Comparison of ENCODE assay signal across 8 mouse cellular contexts in the genomic region with DNA sequence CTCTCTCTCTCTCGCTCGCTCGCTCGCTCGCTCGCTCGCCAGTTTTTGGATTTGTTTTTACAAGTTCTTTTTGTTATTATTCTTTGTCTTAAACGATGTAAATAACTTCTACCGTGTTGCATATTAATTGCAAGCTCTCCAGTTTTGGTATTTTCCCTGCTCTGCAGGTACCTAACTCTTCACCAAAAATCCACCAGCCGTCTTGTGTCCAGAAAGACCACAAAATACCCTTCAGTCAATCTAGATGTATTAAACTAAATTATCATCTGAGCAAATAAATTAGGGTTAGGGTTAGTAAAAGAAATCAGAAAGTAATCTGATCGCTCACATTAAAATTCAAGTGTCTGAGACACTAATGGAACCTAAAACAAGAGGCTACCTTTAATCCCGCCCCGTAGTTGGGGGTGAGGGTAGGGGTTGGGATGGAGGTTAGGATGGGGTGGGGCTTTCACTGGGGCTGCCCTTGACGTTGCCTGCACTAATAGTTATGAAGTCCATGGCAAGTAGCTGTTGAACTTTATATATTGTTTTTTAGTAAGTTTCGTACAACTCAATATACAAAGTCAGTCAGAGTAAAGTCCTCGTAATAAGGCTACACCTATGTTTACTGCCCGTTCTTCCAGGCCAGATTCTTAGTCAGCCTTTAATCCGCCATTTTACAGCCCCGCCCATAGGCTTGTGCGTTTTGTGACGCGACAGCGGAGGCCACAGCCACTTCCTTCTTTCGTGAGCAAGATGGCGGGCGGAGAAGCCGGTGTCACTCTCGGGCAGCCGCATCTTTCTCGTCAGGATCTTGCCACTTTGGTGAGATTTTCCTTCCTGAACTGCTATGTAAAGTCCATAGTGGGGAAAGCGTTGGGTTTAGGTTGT. TPM values are rescaled to one million over a fixed set of nuclear protein-coding genes. Genes with fewer than 3 reads are reported as not detected.
DNase-seq lines count a peak whose midpoint lies in the region; ATAC-seq lines count a peak whose summit lies in the region.

Gene Eif2s3y (plus strand): TSS at position 662 of the 870 bp plus-strand sequence.

- H3K4me1 ChIP-seq in forebrain, embryonic 12.5 days, result no peaks in the 10 kb centered on the region
- H3K4me1 ChIP-seq in hindbrain, embryonic 14.5 days (replicated peaks; ENCODE audit: control insufficient read depth, insufficient read depth, low read length), result no peaks in the 10 kb centered on the region
- H3K4me1 ChIP-seq in limb, embryonic 15.5 days, result no peaks in the 10 kb centered on the region
- no peaks in the 10 kb centered on the region for H3K4me1 ChIP-seq in midbrain, embryonic 15.5 days

- H3K9ac ChIP-seq in forebrain, embryonic 12.5 days, result no peak within 1 kb of the TSS
- peak within 1 kb of the TSS; percentile 34 for H3K9ac ChIP-seq in hindbrain, embryonic 14.5 days
- H3K9ac ChIP-seq in limb, embryonic 15.5 days, result no peak within 1 kb of the TSS
- no peak within 1 kb of the TSS; the same call in 1 of the 2 replicates for H3K9ac ChIP-seq in midbrain, embryonic 15.5 days

- H3K9me3 ChIP-seq in forebrain, embryonic 12.5 days, result no peaks in the 10 kb centered on the region
- H3K9me3 ChIP-seq in hindbrain, embryonic 14.5 days (ENCODE audit: control insufficient read depth, low read length), result no peaks in the 10 kb centered on the region
- no peaks in the 10 kb centered on the region for H3K9me3 ChIP-seq in limb, embryonic 15.5 days
- no peaks in the 10 kb centered on the region for H3K9me3 ChIP-seq in midbrain, embryonic 15.5 days

- H3K27ac ChIP-seq in forebrain, embryonic 12.5 days, result no peak within 1 kb of the TSS
- H3K27ac ChIP-seq in hindbrain, embryonic 14.5 days, result peak within 1 kb of the TSS; percentile 26; the same call in 1 of the 2 replicates
- no peak within 1 kb of the TSS for H3K27ac ChIP-seq in limb, embryonic 15.5 days
- H3K27ac ChIP-seq in midbrain, embryonic 15.5 days, result 0 out of 2 replicates have a peak within 1 kb of the TSS, but pooled peaks have one; percentile 42

- peak within 1 kb of the TSS; percentile 37 for H3K4me3 ChIP-seq in forebrain, embryonic 12.5 days (replicated peaks)
- H3K4me3 ChIP-seq in hindbrain, embryonic 14.5 days (replicated peaks; ENCODE audit: low read length), result peak within 1 kb of the TSS; percentile 38
- peak within 1 kb of the TSS; percentile 42 for H3K4me3 ChIP-seq in limb, embryonic 15.5 days
- H3K4me3 ChIP-seq in midbrain, embryonic 15.5 days, result peak within 1 kb of the TSS; percentile 41

- 15% methylated on average over 22 of the region's 31 CpGs for WGBS in forebrain, embryonic 12.5 days
- WGBS in hindbrain, embryonic 14.5 days, result 27% methylated on average over 24 of the region's 31 CpGs
- 22% methylated on average over 15 of the region's 31 CpGs for WGBS in limb, embryonic 15.5 days
- 40% methylated on average over 31 of the region's 31 CpGs for WGBS in midbrain, embryonic 15.5 days

- H3K36me3 ChIP-seq in forebrain, embryonic 12.5 days (replicated peaks), result no peaks in the 10 kb centered on the region
- no peaks in the 10 kb centered on the region for H3K36me3 ChIP-seq in hindbrain, embryonic 14.5 days (replicated peaks; ENCODE audit: control insufficient read depth, insufficient read depth)
- H3K36me3 ChIP-seq in limb, embryonic 15.5 days, result no peaks in the 10 kb centered on the region
- no peaks in the 10 kb centered on the region for H3K36me3 ChIP-seq in midbrain, embryonic 15.5 days (replicated peaks)

- peak; percentile 97 for DNase-seq in heart, adult 11 months
- DNase-seq in heart, postnatal 4 days, result no peak
- DNase-seq in c-Kit-negative CD71-positive TER-119-positive erythroid progenitor cells, embryonic 14.5 days (ENCODE audit: low read depth, low spot score), result peak; percentile 54
- peak; percentile 69 for DNase-seq in hindbrain, embryonic 14.5 days (ENCODE audit: low spot score)
- DNase-seq in telencephalon, adult 2 months (ENCODE audit: low read depth, low spot score), result peak; percentile 75

- no peaks in the 10 kb centered on the region for H3K27me3 ChIP-seq in forebrain, embryonic 12.5 days
- H3K27me3 ChIP-seq in hindbrain, embryonic 14.5 days (ENCODE audit: control insufficient read depth, insufficient read depth, low read length), result no peaks in the 10 kb centered on the region
- no peaks in the 10 kb centered on the region for H3K27me3 ChIP-seq in limb, embryonic 15.5 days
- H3K27me3 ChIP-seq in midbrain, embryonic 15.5 days (replicated peaks), result no peaks in the 10 kb centered on the region

- peak within 1 kb of the TSS; percentile 40 for H3K4me2 ChIP-seq in forebrain, embryonic 12.5 days
- H3K4me2 ChIP-seq in hindbrain, embryonic 14.5 days (replicated peaks), result peak within 1 kb of the TSS; percentile 31
- H3K4me2 ChIP-seq in limb, embryonic 15.5 days, result no peak within 1 kb of the TSS
- H3K4me2 ChIP-seq in midbrain, embryonic 15.5 days, result peak within 1 kb of the TSS; percentile 32; the same call in 1 of the 2 replicates

- peak; percentile 95 for ATAC-seq in forebrain, embryonic 12.5 days (ENCODE audit: low FRiP score)
- peak; percentile 92 for ATAC-seq in hindbrain, embryonic 14.5 days (ENCODE audit: low FRiP score)
- no peak for ATAC-seq in limb, embryonic 15.5 days (ENCODE audit: insufficient number of reproducible peaks, low FRiP score, low TSS enrichment, low read depth)
- ATAC-seq in midbrain, embryonic 15.5 days (replicated peaks), result peak; percentile 97

RNA-seq across cellular contexts. Expression of gene Eif2s3y, which starts in this region (rescaled TPM):
- total RNA-seq in heart, postnatal 4 days (2021), result 10 to 100 TPM in 1 of 2 experiments, not detected in 1; 85.5 TPM
- 39.2 and 49.8 TPM in 2 replicates for polyA plus RNA-seq in forebrain, embryonic 12.5 days (2016; fragmentation: Nextera tagmentation; extraction: Ambion mirVana)
- polyA plus RNA-seq in hindbrain, embryonic 14.5 days (2014; fragmentation: Nextera tagmentation; extraction: Ambion mirVana), result 56.2 and 77.2 TPM in 2 replicates
- 21.8 and 23.7 TPM in 2 replicates for polyA plus RNA-seq in limb, embryonic 15.5 days (2015; fragmentation: Nextera tagmentation; extraction: Ambion mirVana)
- 35.2 and 41.8 TPM in 2 replicates for polyA plus RNA-seq in midbrain, embryonic 15.5 days (2015; fragmentation: Nextera tagmentation; extraction: Ambion mirVana)

Comparison
In these comparisons a context has a peak if more than half of its experiments do, and no peak if none do; other contexts are left out.
1. H3K27ac ChIP-seq: peak in hindbrain, embryonic 14.5 days (single experiment) and midbrain, embryonic 15.5 days (single experiment); none in forebrain, embryonic 12.5 days (single experiment) and limb, embryonic 15.5 days (single experiment).
2. Peak in every context shown above with its lines, with median percentiles within 50 percentile points of each other: H3K4me3 ChIP-seq.